Mouse (Mus musculus) layer of hippocampus, adult 18-20 months (tissue): ENCODE data around the gene Swt1. TPM values are rescaled to one million over a fixed set of nuclear protein-coding genes. Genes with fewer than 3 reads are reported as not detected.

Source experiments
- DNase-seq, 2 experiments: peaks; one replicate each; pipeline ENCODE4 v3.0.0; 2022; ENCODE audit warnings: low spot score in 2 of 2
- microRNA-seq, 2 experiments: library from miRNA; unstranded; fragments of <30 nt; microRNA quantifications; one replicate each; pipeline ENCODE4 v1.2.0; 2021
- total RNA-seq, 2 experiments: library from RNA; stranded (reverse); gene quantifications; 2 replicates each; pipeline ENCODE4 v1.2.3; 2021

Gene Swt1
- total RNA-seq, 2 experiments from 2014 or later = 15.4 to 17.1 TPM

GRCm38 (mm10) chr1:151325328-151325727, 102.9 kb downstream of the Swt1 start:
- no peak for DNase-seq

GRCm38 (mm10) chr1:151320408-151320807, 107.8 kb downstream of the Swt1 start:
- DNase-seq = no peak

GRCm38 (mm10) chr1:151319267-151319666, 109.0 kb downstream of the Swt1 start:
- no peak for DNase-seq

Small RNA genes within 50 kb of the gene (microRNA-seq; reads per million reads assigned to microRNA genes)
- 0 to 0.20 reads per million in 2 experiments for gene Mir7682

Other genes with a start within 250 kb of the Swt1 start
- gene Gm47985, start 245.9 kb downstream of the Swt1 start, total RNA-seq = not detected
- gene Gm8947, start 236.1 kb downstream of the Swt1 start, total RNA-seq = not detected
- gene Gm47995, start 230.0 kb downstream of the Swt1 start, total RNA-seq = not detected
- not detected for gene 3110040M04Rik, start 224.3 kb downstream of the Swt1 start, total RNA-seq
- gene Gm47996, start 218.3 kb downstream of the Swt1 start, total RNA-seq = not detected
- 10 to 100 TPM; 88.5 to 88.7 TPM for gene Ivns1abp, start 84.0 kb downstream of the Swt1 start, total RNA-seq
- 10 to 100 TPM; 31.2 to 35.2 TPM for gene Trmt1l, start 87 bp upstream of the Swt1 start, total RNA-seq
- gene Rnf2, start 72.5 kb upstream of the Swt1 start, total RNA-seq = 10 to 100 TPM; 42.6 to 47.0 TPM
- 1 to 10 TPM; 1.8 to 2.0 TPM for gene Fam129a, start 142.7 kb upstream of the Swt1 start, total RNA-seq